Mouse (Mus musculus): Measurements from ENCODE around the gene Scml4. TPM values are rescaled to one million over a fixed set of nuclear protein-coding genes. Genes with fewer than 3 reads are reported as not detected.
A peak's percentile ranks its signal among the peaks of the same experiment; 100 is the strongest.

Gene Scml4
- polyA plus RNA-seq, 1 experiment from 2014 or later = 0.76 TPM

GRCm38 (mm10) chr10:42958686-42959085, 98.5 kb downstream of the Scml4 start:
- Histone ChIP-seq H3K27me3 (ENCODE audit: control insufficient read depth, insufficient read depth, low read length) (peaks cover 13% of the 10 kb centered on the region), H3K27ac (replicated peaks in 1 of 2; ENCODE audit: control insufficient read depth in 1 of 2, insufficient read depth in 1 of 2, low read depth in 2 of 2, low read length in 2 of 2) (no peak overlapping the region), H3K9ac (ENCODE audit: low read length) (peak overlapping the region; percentile 46; the same call in 1 of the 2 replicates), H3K9me3 (ENCODE audit: control insufficient read depth, low read length) (no peaks in the 10 kb centered on the region), H3K36me3 (ENCODE audit: control insufficient read depth, insufficient read depth, low read length) (no peaks in the 10 kb centered on the region), H3K4me1 (ENCODE audit: control insufficient read depth in 2 of 2, insufficient read depth in 2 of 2, low read length in 2 of 2) (no peaks in the 10 kb centered on the region; a peak in 2 of 4 replicates), H3K4me2 (ENCODE audit: low read length) (peak overlapping the region; percentile 67), H3K4me3 (ENCODE audit: control insufficient read depth in 1 of 2, insufficient read depth in 1 of 2, low read depth in 1 of 2, low read length in 2 of 2) (no peak overlapping the region)
- WGBS = 66% methylated on average over 4 of the region's 4 CpGs
- no peak for ATAC-seq (ENCODE audit: insufficient number of reproducible peaks, insufficient read depth, low FRiP score, low read depth)

- Histone ChIP-seq H3K9me3 (ENCODE audit: control insufficient read depth, low read length) (no peaks in the 10 kb centered on the region), H3K4me1 (ENCODE audit: control insufficient read depth in 2 of 2, insufficient read depth in 2 of 2, low read length in 2 of 2) (no peaks in the 10 kb centered on the region; a peak in 2 of 4 replicates), H3K9ac (ENCODE audit: low read length) (no peak overlapping the region), H3K27me3 (ENCODE audit: control insufficient read depth, insufficient read depth, low read length) (peaks cover 4% of the 10 kb centered on the region; the same call in 1 of the 2 replicates), H3K36me3 (ENCODE audit: control insufficient read depth, insufficient read depth, low read length) (no peaks in the 10 kb centered on the region), H3K27ac (replicated peaks in 1 of 2; ENCODE audit: control insufficient read depth in 1 of 2, insufficient read depth in 1 of 2, low read depth in 2 of 2, low read length in 2 of 2) (no peak overlapping the region), H3K4me3 (ENCODE audit: control insufficient read depth in 1 of 2, insufficient read depth in 1 of 2, low read depth in 1 of 2, low read length in 2 of 2) (no peak overlapping the region), H3K4me2 (ENCODE audit: low read length) (no peak overlapping the region)
- ATAC-seq (ENCODE audit: insufficient number of reproducible peaks, insufficient read depth, low FRiP score, low read depth) = no peak
- WGBS = 77% methylated on average over 6 of the region's 6 CpGs
These were observed 101.6 kb downstream of the Scml4 start for GRCm38 (mm10) chr10:42961771-42962170.

GRCm38 (mm10) chr10:42962181-42962601, 102.0 kb downstream of the Scml4 start:
- WGBS = 79% methylated on average over 6 of the region's 6 CpGs
- H3K9me3 ChIP-seq (ENCODE audit: control insufficient read depth, low read length) = no peaks in the 10 kb centered on the region
- H3K27me3 ChIP-seq (ENCODE audit: control insufficient read depth, insufficient read depth, low read length) = peaks cover 4% of the 10 kb centered on the region; the same call in 1 of the 2 replicates
- no peak overlapping the region for H3K27ac ChIP-seq (replicated peaks in 1 of 2; ENCODE audit: control insufficient read depth in 1 of 2, insufficient read depth in 1 of 2, low read depth in 2 of 2, low read length in 2 of 2)
- H3K9ac ChIP-seq (ENCODE audit: low read length) = no peak overlapping the region
- no peaks in the 10 kb centered on the region; a peak in 2 of 4 replicates for H3K4me1 ChIP-seq (ENCODE audit: control insufficient read depth in 2 of 2, insufficient read depth in 2 of 2, low read length in 2 of 2)
- no peak overlapping the region for H3K4me2 ChIP-seq (ENCODE audit: low read length)
- H3K4me3 ChIP-seq (ENCODE audit: control insufficient read depth in 1 of 2, insufficient read depth in 1 of 2, low read depth in 1 of 2, low read length in 2 of 2) = no peak overlapping the region
- no peaks in the 10 kb centered on the region for H3K36me3 ChIP-seq (ENCODE audit: control insufficient read depth, insufficient read depth, low read length)
- no peak for ATAC-seq (ENCODE audit: insufficient number of reproducible peaks, insufficient read depth, low FRiP score, low read depth)

GRCm38 (mm10) chr10:42962655-42963054, 102.5 kb downstream of the Scml4 start:
- no peaks in the 10 kb centered on the region for H3K9me3 ChIP-seq (ENCODE audit: control insufficient read depth, low read length)
- ATAC-seq (ENCODE audit: insufficient number of reproducible peaks, insufficient read depth, low FRiP score, low read depth) = no peak
- peaks cover 4% of the 10 kb centered on the region; the same call in 1 of the 2 replicates for H3K27me3 ChIP-seq (ENCODE audit: control insufficient read depth, insufficient read depth, low read length)
- WGBS = 84% methylated on average over 13 of the region's 13 CpGs
- no peak overlapping the region for H3K9ac ChIP-seq (ENCODE audit: low read length)
- H3K4me2 ChIP-seq (ENCODE audit: low read length) = no peak overlapping the region
- H3K4me3 ChIP-seq (ENCODE audit: control insufficient read depth in 1 of 2, insufficient read depth in 1 of 2, low read depth in 1 of 2, low read length in 2 of 2) = no peak overlapping the region
- H3K4me1 ChIP-seq (ENCODE audit: control insufficient read depth in 2 of 2, insufficient read depth in 2 of 2, low read length in 2 of 2) = no peaks in the 10 kb centered on the region; a peak in 2 of 4 replicates
- H3K36me3 ChIP-seq (ENCODE audit: control insufficient read depth, insufficient read depth, low read length) = no peaks in the 10 kb centered on the region
- H3K27ac ChIP-seq (replicated peaks in 1 of 2; ENCODE audit: control insufficient read depth in 1 of 2, insufficient read depth in 1 of 2, low read depth in 2 of 2, low read length in 2 of 2) = no peak overlapping the region

- H3K9ac ChIP-seq (ENCODE audit: low read length) = no peak overlapping the region
- WGBS = 92% methylated on average over 2 of the region's 2 CpGs
- H3K36me3 ChIP-seq (ENCODE audit: control insufficient read depth, insufficient read depth, low read length) = no peaks in the 10 kb centered on the region
- no peaks in the 10 kb centered on the region for H3K9me3 ChIP-seq (ENCODE audit: control insufficient read depth, low read length)
- no peak overlapping the region for H3K4me3 ChIP-seq (ENCODE audit: control insufficient read depth in 1 of 2, insufficient read depth in 1 of 2, low read depth in 1 of 2, low read length in 2 of 2)
- ATAC-seq (ENCODE audit: insufficient number of reproducible peaks, insufficient read depth, low FRiP score, low read depth) = no peak
- H3K27ac ChIP-seq (replicated peaks in 1 of 2; ENCODE audit: control insufficient read depth in 1 of 2, insufficient read depth in 1 of 2, low read depth in 2 of 2, low read length in 2 of 2) = no peak overlapping the region
- H3K4me1 ChIP-seq (ENCODE audit: control insufficient read depth in 2 of 2, insufficient read depth in 2 of 2, low read length in 2 of 2) = no peaks in the 10 kb centered on the region; a peak in 2 of 4 replicates
- peaks cover 4% of the 10 kb centered on the region; the same call in 1 of the 2 replicates for H3K27me3 ChIP-seq (ENCODE audit: control insufficient read depth, insufficient read depth, low read length)
- H3K4me2 ChIP-seq (ENCODE audit: low read length) = no peak overlapping the region
These were observed 102.9 kb downstream of the Scml4 start for GRCm38 (mm10) chr10:42963061-42963460.

- Histone ChIP-seq H3K9me3 (ENCODE audit: control insufficient read depth, low read length) (no peaks in the 10 kb centered on the region), H3K4me1 (ENCODE audit: control insufficient read depth in 2 of 2, insufficient read depth in 2 of 2, low read length in 2 of 2) (peaks cover 0 to 2% of the 10 kb centered on the region in 2 experiments; a peak in 1 of 4 replicates)
- WGBS = 27% methylated on average over 2 of the region's 2 CpGs
These were observed 108.2 kb downstream of the Scml4 start for GRCm38 (mm10) chr10:42968332-42968731.

GRCm38 (mm10) chr10:42972504-42973172, 112.5 kb downstream of the Scml4 start:
- WGBS = 18% methylated on average over 18 of the region's 18 CpGs

More at GRCm38 (mm10) chr10:42968332-42968731, 108.2 kb downstream of the Scml4 start:
- no peaks in the 10 kb centered on the region; the same call in 1 of the 2 replicates for H3K27me3 ChIP-seq (ENCODE audit: control insufficient read depth, insufficient read depth, low read length)
- no peak overlapping the region for H3K27ac ChIP-seq (replicated peaks in 1 of 2; ENCODE audit: control insufficient read depth in 1 of 2, insufficient read depth in 1 of 2, low read depth in 2 of 2, low read length in 2 of 2)
- no peak for ATAC-seq (ENCODE audit: insufficient number of reproducible peaks, insufficient read depth, low FRiP score, low read depth)
- no peaks in the 10 kb centered on the region for H3K36me3 ChIP-seq (ENCODE audit: control insufficient read depth, insufficient read depth, low read length)
- H3K9ac ChIP-seq (ENCODE audit: low read length) = no peak overlapping the region
- H3K4me3 ChIP-seq (ENCODE audit: control insufficient read depth in 1 of 2, insufficient read depth in 1 of 2, low read depth in 1 of 2, low read length in 2 of 2) = no peak overlapping the region
- no peak overlapping the region for H3K4me2 ChIP-seq (ENCODE audit: low read length)

More at GRCm38 (mm10) chr10:42972504-42973172, 112.5 kb downstream of the Scml4 start:
- Histone ChIP-seq H3K9me3 (ENCODE audit: control insufficient read depth, low read length) (no peaks in the 10 kb centered on the region), H3K27me3 (ENCODE audit: control insufficient read depth, insufficient read depth, low read length) (no peaks in the 10 kb centered on the region; the same call in 1 of the 2 replicates), H3K27ac (replicated peaks in 1 of 2; ENCODE audit: control insufficient read depth in 1 of 2, insufficient read depth in 1 of 2, low read depth in 2 of 2, low read length in 2 of 2) (no peak overlapping the region), H3K4me1 (ENCODE audit: control insufficient read depth in 2 of 2, insufficient read depth in 2 of 2, low read length in 2 of 2) (peaks cover 0 to 2% of the 10 kb centered on the region in 2 experiments; a peak in 1 of 4 replicates), H3K36me3 (ENCODE audit: control insufficient read depth, insufficient read depth, low read length) (no peaks in the 10 kb centered on the region), H3K4me3 (ENCODE audit: control insufficient read depth in 1 of 2, insufficient read depth in 1 of 2, low read depth in 1 of 2, low read length in 2 of 2) (no peak overlapping the region; a peak in 1 of 4 replicates), H3K4me2 (ENCODE audit: low read length) (peak overlapping the region; percentile 48), H3K9ac (ENCODE audit: low read length) (no peak overlapping the region)
- peak; percentile 47; the same call in 1 of the 2 replicates for ATAC-seq (ENCODE audit: insufficient number of reproducible peaks, insufficient read depth, low FRiP score, low read depth)
